ENCODE assay signal across 8 mouse cellular contexts in the genomic region with DNA sequence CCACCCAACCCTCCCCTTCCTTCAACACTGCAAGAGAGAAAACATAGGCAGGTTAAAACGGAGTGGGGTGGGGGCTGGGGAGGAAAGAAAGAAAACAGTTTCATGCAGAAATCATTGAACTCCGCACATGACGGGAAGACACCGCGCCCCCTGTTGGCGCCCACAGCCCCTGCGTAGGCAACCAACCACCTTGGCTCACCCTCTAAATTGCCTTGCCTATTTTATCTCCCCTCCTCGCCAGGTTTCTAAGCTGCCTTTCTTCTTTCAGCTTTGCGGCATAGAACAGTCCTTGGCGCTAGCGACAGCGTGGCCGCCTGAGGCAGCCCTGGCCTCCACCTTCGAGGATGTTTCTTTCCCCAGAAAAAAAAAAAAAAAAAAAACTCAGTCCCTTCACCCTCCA.
DNase-seq lines count a peak whose midpoint lies in the region; ATAC-seq and TF ChIP-seq lines count a peak whose summit lies in the region.

No protein-coding gene starts in this region.

- TF ChIP-seq EP300 in lung, postnatal 0 days (IDR thresholded peaks at IDR 0.05), result no peak

- H3K27me3 ChIP-seq in heart, embryonic 15.5 days, result no peaks in the 10 kb centered on the region
- H3K27me3 ChIP-seq in lung, postnatal 0 days (replicated peaks; ENCODE audit: insufficient read depth, low read length), result no peaks in the 10 kb centered on the region

- H3K4me1 ChIP-seq in lung, adult 2 months (ENCODE audit: control insufficient read depth, insufficient read depth, low read length), result no peaks in the 10 kb centered on the region; the same call in 1 of the 2 replicates
- no peaks in the 10 kb centered on the region for H3K4me1 ChIP-seq in heart, embryonic 15.5 days (replicated peaks)
- no peaks in the 10 kb centered on the region for H3K4me1 ChIP-seq in lung, postnatal 0 days (ENCODE audit: insufficient read depth, low read depth, low read length)

- 34% methylated on average over 14 of the region's 14 CpGs for WGBS in lung, adult 2 months
- 24% methylated on average over 14 of the region's 14 CpGs for WGBS in heart, embryonic 15.5 days
- WGBS in lung, postnatal 0 days, result 13% methylated on average over 14 of the region's 14 CpGs

- H3K27ac ChIP-seq in heart, embryonic 15.5 days, result no peak overlapping the region
- no peak overlapping the region for H3K27ac ChIP-seq in lung, postnatal 0 days (ENCODE audit: low read length)

- peak overlapping the region; percentile 51 for H3K4me2 ChIP-seq in heart, embryonic 15.5 days
- peak overlapping the region; percentile 36 for H3K4me2 ChIP-seq in lung, postnatal 0 days (replicated peaks; ENCODE audit: low read depth, low read length)

- no peaks in the 10 kb centered on the region for H3K9me3 ChIP-seq in heart, embryonic 15.5 days (replicated peaks)
- H3K9me3 ChIP-seq in lung, postnatal 0 days (ENCODE audit: low read length), result no peaks in the 10 kb centered on the region

- DNase-seq in lung, adult 2 months, result no peak
- DNase-seq in lung, postnatal 25 days (ENCODE audit: low spot score), result no peak
- peak; percentile 57 for DNase-seq in embryo, embryonic 11 days
- peak; percentile 38 to 44 for DNase-seq in kidney, postnatal 25 days
- peak; percentile 29 for DNase-seq in lung, postnatal 0 days (ENCODE audit: low spot score)
- peak; percentile 15 for DNase-seq in right cerebral cortex, adult 18-20 months

- ATAC-seq in heart, embryonic 15.5 days (replicated peaks; ENCODE audit: insufficient number of reproducible peaks, insufficient read depth, low FRiP score, low read depth), result no peak
- no peak for ATAC-seq in lung, postnatal 0 days
- no peak for ATAC-seq in monocyte, adult 5-6 weeks (replicated peaks; ENCODE audit: insufficient number of reproducible peaks, low FRiP score, low TSS enrichment, poor library complexity, severe bottlenecking)

- no peak overlapping the region for H3K9ac ChIP-seq in heart, embryonic 15.5 days
- H3K9ac ChIP-seq in lung, postnatal 0 days (replicated peaks; ENCODE audit: low read depth), result no peak overlapping the region

- no peaks in the 10 kb centered on the region for H3K36me3 ChIP-seq in heart, embryonic 15.5 days
- no peaks in the 10 kb centered on the region for H3K36me3 ChIP-seq in lung, postnatal 0 days (ENCODE audit: insufficient read depth, low read length)

- no peak for TF ChIP-seq POLR2A in lung, adult 2 months (IDR thresholded peaks at IDR 0.05; ENCODE audit: borderline replicate concordance, extremely low read depth, low read depth, low read length)

- H3K4me3 ChIP-seq in lung, adult 2 months (replicated peaks; ENCODE audit: extremely low read depth, low read depth, low read length), result no peak overlapping the region
- peak overlapping the region; percentile 32 for H3K4me3 ChIP-seq in heart, embryonic 15.5 days
- H3K4me3 ChIP-seq in lung, postnatal 0 days (ENCODE audit: low read depth, low read length), result no peak overlapping the region

- TF ChIP-seq CTCF in lung, adult 2 months (IDR thresholded peaks at IDR 0.05; ENCODE audit: insufficient read depth, low read length), result peak; percentile 31; the same call in 1 of the 2 replicates
- TF ChIP-seq CTCF in lung, postnatal 0 days (IDR thresholded peaks at IDR 0.05), result peak; percentile 63

Comparison
In these comparisons a context has a peak if more than half of its experiments do, and no peak if none do; other contexts are left out.
1. DNase-seq: peak in embryo, embryonic 11 days (single experiment), kidney, postnatal 25 days (2 of 2), lung, postnatal 0 days (single experiment) and right cerebral cortex, adult 18-20 months (single experiment); none in lung, adult 2 months (single experiment) and lung, postnatal 25 days (single experiment).